Mouse (Mus musculus): ENCODE results near the gene Brd1. TPM values are rescaled to one million over a fixed set of nuclear protein-coding genes. Genes with fewer than 3 reads are reported as not detected.
A peak's percentile ranks its signal among the peaks of the same experiment; 100 is the strongest.

Gene Brd1
- total and polyA plus RNA-seq, 2 experiments from 2014 or later, result 9.9 to 36.8 TPM

GRCm38 (mm10) chr15:88696055-88696454 is 38.0 kb downstream of the Brd1 start:
- H3K4me3 ChIP-seq (ENCODE audit: low read depth, low read length), result no peak overlapping the region
- H3K27me3 ChIP-seq (ENCODE audit: control insufficient read depth, insufficient read depth, low read length), result no peaks in the 10 kb centered on the region
- TF ChIP-seq EP300 (IDR thresholded peaks at IDR 0.05; ENCODE audit: low read depth) (no peak), CTCF (IDR thresholded peaks at IDR 0.05; ENCODE audit: low read depth) (no peak)
- no peaks in the 10 kb centered on the region for H3K9me3 ChIP-seq (replicated peaks; ENCODE audit: control insufficient read depth, low read length)
- WGBS, result 95% methylated on average over 7 of the region's 7 CpGs
- no peak overlapping the region for H3K27ac ChIP-seq (ENCODE audit: low read depth)
- H3K36me3 ChIP-seq (replicated peaks; ENCODE audit: control insufficient read depth, insufficient read depth, low read length), result peaks cover 91% of the 10 kb centered on the region
- H3K9ac ChIP-seq (replicated peaks; ENCODE audit: low read depth, low read length), result no peak overlapping the region
- DNase-seq (ENCODE audit: low spot score) (no peak), ATAC-seq (ENCODE audit: insufficient read depth, low read depth) (no peak)
- H3K4me2 ChIP-seq (ENCODE audit: low read depth, low read length), result no peak overlapping the region
- no peaks in the 10 kb centered on the region; the same call in 1 of the 2 replicates for H3K4me1 ChIP-seq (ENCODE audit: control insufficient read depth, insufficient read depth)

GRCm38 (mm10) chr15:88694033-88694432 is 40.0 kb downstream of the Brd1 start:
- H3K36me3 ChIP-seq (replicated peaks; ENCODE audit: control insufficient read depth, insufficient read depth, low read length), result peaks cover 92% of the 10 kb centered on the region
- no peak overlapping the region for H3K4me3 ChIP-seq (ENCODE audit: low read depth, low read length)
- H3K27ac ChIP-seq (ENCODE audit: low read depth), result peak overlapping the region; percentile 4; the same call in 1 of the 2 replicates
- no peaks in the 10 kb centered on the region for H3K27me3 ChIP-seq (ENCODE audit: control insufficient read depth, insufficient read depth, low read length)
- DNase-seq (ENCODE audit: low spot score) (no peak), ATAC-seq (ENCODE audit: insufficient read depth, low read depth) (no peak)
- no peak overlapping the region for H3K9ac ChIP-seq (replicated peaks; ENCODE audit: low read depth, low read length)
- no peak overlapping the region for H3K4me2 ChIP-seq (ENCODE audit: low read depth, low read length)
- TF ChIP-seq EP300 (IDR thresholded peaks at IDR 0.05; ENCODE audit: low read depth) (no peak), CTCF (IDR thresholded peaks at IDR 0.05; ENCODE audit: low read depth) (no peak)
- WGBS, result 39% methylated on average over 5 of the region's 5 CpGs
- H3K9me3 ChIP-seq (replicated peaks; ENCODE audit: control insufficient read depth, low read length), result no peaks in the 10 kb centered on the region
- no peaks in the 10 kb centered on the region; the same call in 1 of the 2 replicates for H3K4me1 ChIP-seq (ENCODE audit: control insufficient read depth, insufficient read depth)

- no peak overlapping the region for H3K9ac ChIP-seq (replicated peaks; ENCODE audit: low read depth, low read length)
- TF ChIP-seq EP300 (IDR thresholded peaks at IDR 0.05; ENCODE audit: low read depth), result no peak
- no peak for TF ChIP-seq CTCF (IDR thresholded peaks at IDR 0.05; ENCODE audit: low read depth)
- H3K27me3 ChIP-seq (ENCODE audit: control insufficient read depth, insufficient read depth, low read length), result no peaks in the 10 kb centered on the region
- no peak overlapping the region for H3K27ac ChIP-seq (ENCODE audit: low read depth)
- peaks cover 92% of the 10 kb centered on the region for H3K36me3 ChIP-seq (replicated peaks; ENCODE audit: control insufficient read depth, insufficient read depth, low read length)
- ATAC-seq (ENCODE audit: insufficient read depth, low read depth), result no peak
- DNase-seq (ENCODE audit: low spot score), result no peak
- H3K4me2 ChIP-seq (ENCODE audit: low read depth, low read length), result no peak overlapping the region
- H3K4me3 ChIP-seq (ENCODE audit: low read depth, low read length), result no peak overlapping the region
- WGBS, result 71% methylated on average over 9 of the region's 9 CpGs
- no peaks in the 10 kb centered on the region for H3K9me3 ChIP-seq (replicated peaks; ENCODE audit: control insufficient read depth, low read length)
- H3K4me1 ChIP-seq (ENCODE audit: control insufficient read depth, insufficient read depth), result no peaks in the 10 kb centered on the region; the same call in 1 of the 2 replicates
These were observed 41.3 kb downstream of the Brd1 start for GRCm38 (mm10) chr15:88692720-88693119.

GRCm38 (mm10) chr15:88691129-88691528 is 42.9 kb downstream of the Brd1 start:
- Histone ChIP-seq H3K27ac (ENCODE audit: low read depth) (no peak overlapping the region), H3K4me2 (ENCODE audit: low read depth, low read length) (no peak overlapping the region), H3K4me3 (ENCODE audit: low read depth, low read length) (no peak overlapping the region), H3K27me3 (ENCODE audit: control insufficient read depth, insufficient read depth, low read length) (no peaks in the 10 kb centered on the region), H3K9me3 (replicated peaks; ENCODE audit: control insufficient read depth, low read length) (no peaks in the 10 kb centered on the region), H3K9ac (replicated peaks; ENCODE audit: low read depth, low read length) (no peak overlapping the region), H3K36me3 (replicated peaks; ENCODE audit: control insufficient read depth, insufficient read depth, low read length) (peaks cover 93% of the 10 kb centered on the region), H3K4me1 (ENCODE audit: control insufficient read depth, insufficient read depth) (no peaks in the 10 kb centered on the region; the same call in 1 of the 2 replicates)
- DNase-seq (ENCODE audit: low spot score), result no peak
- no peak for ATAC-seq (ENCODE audit: insufficient read depth, low read depth)
- WGBS, result 94% methylated on average over 12 of the region's 12 CpGs
- TF ChIP-seq CTCF (IDR thresholded peaks at IDR 0.05; ENCODE audit: low read depth), result no peak
- no peak for TF ChIP-seq EP300 (IDR thresholded peaks at IDR 0.05; ENCODE audit: low read depth)

GRCm38 (mm10) chr15:88688120-88688519 is 45.9 kb downstream of the Brd1 start:
- H3K4me3 ChIP-seq (ENCODE audit: low read depth, low read length), result no peak overlapping the region
- H3K9ac ChIP-seq (replicated peaks; ENCODE audit: low read depth, low read length), result no peak overlapping the region
- ATAC-seq (ENCODE audit: insufficient read depth, low read depth) (no peak), DNase-seq (ENCODE audit: low spot score) (no peak)
- WGBS, result 54% methylated on average over 10 of the region's 10 CpGs
- peaks cover 77% of the 10 kb centered on the region for H3K36me3 ChIP-seq (replicated peaks; ENCODE audit: control insufficient read depth, insufficient read depth, low read length)
- no peak for TF ChIP-seq CTCF (IDR thresholded peaks at IDR 0.05; ENCODE audit: low read depth)
- H3K4me1 ChIP-seq (ENCODE audit: control insufficient read depth, insufficient read depth), result no peaks in the 10 kb centered on the region
- no peak overlapping the region for H3K27ac ChIP-seq (ENCODE audit: low read depth)
- H3K9me3 ChIP-seq (replicated peaks; ENCODE audit: control insufficient read depth, low read length), result no peaks in the 10 kb centered on the region
- H3K27me3 ChIP-seq (ENCODE audit: control insufficient read depth, insufficient read depth, low read length), result no peaks in the 10 kb centered on the region
- H3K4me2 ChIP-seq (ENCODE audit: low read depth, low read length), result no peak overlapping the region

- Histone ChIP-seq H3K4me3 (ENCODE audit: low read depth, low read length) (no peak overlapping the region), H3K27ac (ENCODE audit: low read depth) (no peak overlapping the region), H3K27me3 (ENCODE audit: control insufficient read depth, insufficient read depth, low read length) (no peaks in the 10 kb centered on the region), H3K9me3 (replicated peaks; ENCODE audit: control insufficient read depth, low read length) (no peaks in the 10 kb centered on the region), H3K4me1 (ENCODE audit: control insufficient read depth, insufficient read depth) (no peaks in the 10 kb centered on the region), H3K36me3 (replicated peaks; ENCODE audit: control insufficient read depth, insufficient read depth, low read length) (peaks cover 70% of the 10 kb centered on the region), H3K9ac (replicated peaks; ENCODE audit: low read depth, low read length) (no peak overlapping the region), H3K4me2 (ENCODE audit: low read depth, low read length) (no peak overlapping the region)
- TF ChIP-seq CTCF (IDR thresholded peaks at IDR 0.05; ENCODE audit: low read depth) (no peak), EP300 (IDR thresholded peaks at IDR 0.05; ENCODE audit: low read depth) (no peak)
- ATAC-seq (ENCODE audit: insufficient read depth, low read depth) (no peak), DNase-seq (ENCODE audit: low spot score) (no peak)
- 82% methylated on average over 5 of the region's 5 CpGs for WGBS
These were observed 47.3 kb downstream of the Brd1 start for GRCm38 (mm10) chr15:88686725-88687124.

Measured in heart, postnatal 0 days (tissue).